Mouse (Mus musculus) lung, postnatal 0 days (tissue): ENCODE results near the gene Spata16.

ENCODE experiments used
- CTCF ChIP-seq: IDR thresholded peaks from 2 replicates; pipeline ENCODE4 v1.5.1; 2016; ENCODE audit warnings: antibody characterized with exemption, mild to moderate bottlenecking
- EP300 ChIP-seq: IDR thresholded peaks from 2 replicates; pipeline ENCODE4 v1.6.1; 2016; ENCODE audit warnings: antibody characterized with exemption, mild to moderate bottlenecking, control low read depth

GRCm38 (mm10) chr3:26752441-26752840 lies 115.0 kb downstream of the Spata16 start:
- TF ChIP-seq CTCF (no peak), EP300 (no peak)
